Mouse (Mus musculus): ENCODE data around the gene Nfix.

GRCm38 (mm10) chr8:84684537-84684936 is 115.6 kb downstream of the Nfix start:
- TF ChIP-seq CTCF (IDR thresholded peaks at IDR 0.05; ENCODE audit: borderline replicate concordance, control insufficient read depth, extremely low read depth, insufficient read depth, low read length, poor library complexity) (no peak), POLR2A (IDR thresholded peaks at IDR 0.05; ENCODE audit: control insufficient read depth, extremely low read depth, insufficient read depth, low read length, poor library complexity) (no peak)

All from thymus, adult 2 months (tissue).